Mouse (Mus musculus): ENCODE measurements around the gene Bcl2a1d.
"Not testable (repeated sequence)": the region's sequence is repeated elsewhere in the genome, so short reads cannot be mapped to it uniquely, and the experiment has no call there.

DNA sequence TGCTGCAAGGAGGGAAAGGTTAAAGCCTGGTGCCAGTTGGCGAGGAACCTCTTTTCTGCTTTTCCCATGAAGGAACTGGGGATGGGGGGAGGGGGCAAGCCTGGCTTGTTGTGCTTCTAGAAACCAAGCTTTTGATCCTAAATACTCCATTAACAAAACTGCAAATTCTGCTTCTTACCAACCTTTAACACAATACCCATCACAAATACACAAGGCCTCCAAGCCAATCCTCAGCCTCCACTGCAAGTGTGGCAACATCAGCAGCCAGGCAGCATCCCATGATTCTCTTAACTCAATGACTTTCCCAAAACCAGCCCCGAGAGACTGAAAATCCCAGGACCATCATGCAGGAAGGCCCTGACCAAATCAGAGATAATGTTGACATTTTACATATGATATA lies 21.3 kb downstream of the Bcl2a1d start:
- TF ChIP-seq CTCF (IDR thresholded peaks at IDR 0.05; ENCODE audit: low read depth, low read length); EP300 (IDR thresholded peaks at IDR 0.05; ENCODE audit: insufficient read depth, low read depth, low read length): not testable (repeated sequence)

All from ES-Bruce4 (cell line).